Mouse (Mus musculus) kidney, postnatal 0 days (tissue): ENCODE measurements around the gene Cx3cl1. TPM values are rescaled to one million over a fixed set of nuclear protein-coding genes. Genes with fewer than 3 reads are reported as not detected.

Experiments used
- ATAC-seq: fragments of 200-750 bp; cut with Nextera tagmentation; replicated peaks from 2 replicates; pipeline ENCODE4 v1.8.0; 2017; ENCODE audit warnings: low read depth, moderate number of reproducible peaks, moderate TSS enrichment, moderate library complexity; ENCODE audit not compliant: low FRiP score
- DNase-seq: peaks from one replicate; pipeline ENCODE4 v3.0.0-alpha.2; 2016; ENCODE audit warnings: low spot score
- H3K27ac ChIP-seq: fragments of 300-500 bp; sonication (generic); 2 replicates; pipeline ENCODE4 v1.5.1; 2014; ENCODE audit warnings: mild to moderate bottlenecking
- H3K27me3 ChIP-seq: fragments of 300-500 bp; sonication (generic); 2 replicates; pipeline ENCODE4 v1.6.1; 2014; ENCODE audit warnings: low read length, mixed read lengths; ENCODE audit not compliant: insufficient read depth
- H3K36me3 ChIP-seq: fragments of 300-500 bp; sonication (generic); 2 replicates; pipeline ENCODE4 v1.6.1; 2014; ENCODE audit warnings: low read length, mixed read lengths; ENCODE audit not compliant: insufficient read depth
- H3K4me1 ChIP-seq: fragments of 300-500 bp; sonication (generic); replicated peaks from 2 replicates; pipeline ENCODE4 v1.6.1; 2014; ENCODE audit warnings: antibody characterized with exemption, low read length, mixed read lengths; ENCODE audit not compliant: insufficient read depth
- H3K4me2 ChIP-seq: fragments of 300-500 bp; sonication (generic); 2 replicates; pipeline ENCODE4 v1.6.1; 2014; ENCODE audit warnings: mild to moderate bottlenecking, low read length, moderate library complexity, mixed read lengths
- H3K4me3 ChIP-seq: fragments of 300-500 bp; sonication (generic); replicated peaks from 2 replicates; pipeline ENCODE4 v1.5.1; 2014; ENCODE audit warnings: low read depth, low read length
- H3K9ac ChIP-seq: fragments of 300-500 bp; sonication (generic); 2 replicates; pipeline ENCODE4 v1.6.1; 2014; ENCODE audit warnings: low read depth, low read length
- H3K9me3 ChIP-seq: fragments of 300-500 bp; sonication (generic); replicated peaks from 2 replicates; pipeline ENCODE4 v1.6.1; 2016; ENCODE audit warnings: low read length, inconsistent platforms, mixed read lengths
- CTCF ChIP-seq: IDR thresholded peaks from 2 replicates; pipeline ENCODE4 v1.5.1; 2016; ENCODE audit warnings: antibody characterized with exemption, low read depth, mild to moderate bottlenecking, moderate library complexity
- whole genome bisulfite sequencing: fragments of 180-500 bp; shearing (Covaris S2); extraction: QIAGEN DNeasy Blood & Tissue Kit; methylation state at CpG from one replicate; pipeline ENCODE4 v1.1.7; 2014; 5-methylcytosine and 5-hydroxymethylcytosine counted together
- polyA plus RNA-seq: library from polyadenylated mRNA; unstranded; fragments of >200 nt; fragmentation: Nextera tagmentation; extraction: Ambion mirVana; gene quantifications from 2 replicates; pipeline ENCODE4 v1.2.1, GENCODE M21; 2015

Gene Cx3cl1
- polyA plus RNA-seq, 1 experiment from 2014 or later = 23.4 TPM

DNA sequence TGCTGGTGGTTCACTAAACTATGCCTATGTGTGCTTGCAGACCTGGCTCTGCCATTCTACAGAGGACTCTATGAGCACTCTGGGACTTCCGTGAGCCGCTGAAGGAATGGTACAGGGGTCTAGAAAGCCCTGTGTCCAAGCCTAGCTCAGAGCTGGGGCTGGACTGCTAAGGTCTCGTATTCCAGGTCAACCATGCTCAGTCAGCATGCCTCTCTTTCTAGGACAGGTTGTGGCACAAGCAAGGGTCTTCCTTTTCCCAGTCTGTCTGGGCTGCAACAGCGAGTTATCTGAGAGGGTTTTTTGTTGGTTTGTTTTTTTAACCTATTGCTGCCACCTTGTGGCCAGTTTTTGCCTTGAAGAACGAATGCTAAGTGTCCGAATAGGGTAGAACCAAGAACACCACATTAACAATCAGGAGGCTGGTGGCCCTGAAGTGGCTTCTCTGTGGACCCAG, 40.9 kb downstream of the Cx3cl1 start:
- Histone ChIP-seq H3K4me1 (no peaks in the 10 kb centered on the region), H3K9me3 (no peaks in the 10 kb centered on the region), H3K4me2 (no peak overlapping the region), H3K4me3 (no peak overlapping the region), H3K36me3 (no peaks in the 10 kb centered on the region), H3K9ac (no peak overlapping the region), H3K27me3 (no peaks in the 10 kb centered on the region), H3K27ac (no peak overlapping the region)
- 29% methylated on average over 6 of the region's 6 CpGs for WGBS
- ATAC-seq = peak; percentile 40; the same call in 1 of the 2 replicates
- peak; percentile 92 for DNase-seq
- TF ChIP-seq CTCF = peak; percentile 84

- no peak overlapping the region for H3K4me2 ChIP-seq
- peak; percentile 76 for TF ChIP-seq CTCF
- ATAC-seq (0 out of 2 replicates have a peak, but pooled peaks have one; percentile 34), DNase-seq (peak; percentile 62)
- H3K9me3 ChIP-seq = no peaks in the 10 kb centered on the region
- no peak overlapping the region for H3K4me3 ChIP-seq
- H3K4me1 ChIP-seq = no peaks in the 10 kb centered on the region
- H3K36me3 ChIP-seq = no peaks in the 10 kb centered on the region
- no peak overlapping the region for H3K9ac ChIP-seq
- no peak overlapping the region for H3K27ac ChIP-seq
- no peaks in the 10 kb centered on the region for H3K27me3 ChIP-seq
- 6% methylated on average over 1 of the region's 1 CpGs for WGBS
These were observed 42.7 kb downstream of the Cx3cl1 start for GRCm38 (mm10) chr8:94814556-94814955.

GRCm38 (mm10) chr8:94817933-94818332, 46.1 kb downstream of the Cx3cl1 start:
- ATAC-seq = no peak
- Histone ChIP-seq H3K27me3 (no peaks in the 10 kb centered on the region), H3K27ac (no peak overlapping the region), H3K36me3 (no peaks in the 10 kb centered on the region), H3K9me3 (no peaks in the 10 kb centered on the region), H3K4me2 (no peak overlapping the region), H3K4me1 (no peaks in the 10 kb centered on the region), H3K9ac (no peak overlapping the region), H3K4me3 (no peak overlapping the region)
- TF ChIP-seq CTCF = no peak
- no peak for DNase-seq
- 89% methylated on average over 11 of the region's 11 CpGs for WGBS

DNA sequence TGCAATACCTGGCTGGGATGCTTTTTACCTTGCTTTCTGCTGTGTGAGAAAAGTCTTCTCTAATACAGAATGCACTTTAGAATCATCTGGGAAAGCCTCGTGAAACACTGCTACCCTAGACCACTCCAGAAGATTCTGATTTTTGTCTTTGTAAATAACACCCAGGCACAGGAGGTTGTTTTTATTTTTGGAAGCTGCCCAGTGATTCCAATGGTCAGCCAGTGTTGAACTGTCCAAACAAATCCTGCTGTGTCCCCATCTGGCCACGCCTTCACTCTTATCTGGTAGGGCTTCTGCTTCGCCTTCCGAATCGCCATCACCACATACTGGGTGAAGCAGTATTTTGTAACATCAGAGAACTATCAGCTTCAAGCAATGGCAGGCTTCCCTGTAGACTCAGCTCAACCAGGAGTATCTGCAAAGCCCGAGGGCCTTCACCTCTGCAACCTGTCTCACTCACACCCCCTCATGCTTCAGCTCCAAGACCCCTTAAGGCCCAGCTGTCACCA, 47.9 kb downstream of the Cx3cl1 start:
- Histone ChIP-seq H3K9me3 (no peaks in the 10 kb centered on the region), H3K4me2 (no peak overlapping the region), H3K9ac (0 out of 2 replicates have a peak overlapping the region, but pooled peaks have one; percentile 9), H3K4me1 (no peaks in the 10 kb centered on the region), H3K27ac (no peak overlapping the region), H3K36me3 (0 out of 2 replicates have a peak, but pooled peaks cover 12% of the 10 kb centered on the region), H3K27me3 (no peaks in the 10 kb centered on the region), H3K4me3 (no peak overlapping the region)
- DNase-seq (no peak), ATAC-seq (no peak)
- no peak for TF ChIP-seq CTCF
- 81% methylated on average over 6 of the region's 6 CpGs for WGBS

- Histone ChIP-seq H3K4me1 (no peaks in the 10 kb centered on the region), H3K4me3 (no peak overlapping the region), H3K36me3 (0 out of 2 replicates have a peak, but pooled peaks cover 18% of the 10 kb centered on the region), H3K4me2 (no peak overlapping the region), H3K9me3 (no peaks in the 10 kb centered on the region), H3K27ac (no peak overlapping the region), H3K27me3 (no peaks in the 10 kb centered on the region), H3K9ac (no peak overlapping the region)
- no peak for DNase-seq
- no peak for ATAC-seq
- 75% methylated on average over 7 of the region's 7 CpGs for WGBS
- no peak for TF ChIP-seq CTCF
These were observed 48.7 kb downstream of the Cx3cl1 start for GRCm38 (mm10) chr8:94820553-94820952.

DNA sequence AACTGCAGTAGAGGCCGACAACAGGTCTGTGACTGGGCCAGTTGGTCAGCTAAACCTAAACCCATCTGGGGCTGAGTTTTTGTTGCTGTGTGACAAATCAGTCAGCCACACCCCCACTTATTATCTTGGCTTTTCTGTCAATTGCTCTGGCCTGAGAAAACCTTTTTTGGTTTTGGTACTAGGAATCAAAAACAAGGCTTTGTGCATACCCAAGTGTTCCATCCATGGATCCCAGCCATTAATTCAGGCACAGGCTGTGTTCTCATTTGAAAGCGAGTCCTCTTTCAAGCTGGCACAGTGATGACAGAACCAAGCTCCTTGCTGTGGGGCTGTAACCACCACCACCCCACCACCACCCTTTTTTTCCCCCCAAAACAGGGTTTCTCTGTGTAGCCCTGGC, 49.6 kb downstream of the Cx3cl1 start:
- peaks cover 21% of the 10 kb centered on the region; the same call in 1 of the 2 replicates for H3K36me3 ChIP-seq
- H3K27ac ChIP-seq = 0 out of 2 replicates have a peak overlapping the region, but pooled peaks have one; percentile 31

More for the DNA sequence above, 49.6 kb downstream of the Cx3cl1 start:
- 95% methylated on average over 2 of the region's 2 CpGs for WGBS
- no peak for TF ChIP-seq CTCF
- no peaks in the 10 kb centered on the region for H3K9me3 ChIP-seq
- no peaks in the 10 kb centered on the region for H3K27me3 ChIP-seq
- H3K9ac ChIP-seq = no peak overlapping the region
- no peak overlapping the region for H3K4me3 ChIP-seq
- no peak overlapping the region for H3K4me2 ChIP-seq
- DNase-seq = no peak
- no peaks in the 10 kb centered on the region for H3K4me1 ChIP-seq
- ATAC-seq = no peak
